Mouse (Mus musculus) ES-E14 (cell line): ENCODE data around the gene Sema4a. TPM values are rescaled to one million over a fixed set of nuclear protein-coding genes. Genes with fewer than 3 reads are reported as not detected.

Experiments
- DNase-seq: peaks from one replicate; pipeline ENCODE4 v3.0.0-alpha.2; 2013; ENCODE audit warnings: low read depth, low spot score
- H3K27ac ChIP-seq: 2 replicates; pipeline ENCODE4 v1.5.1; 2012; ENCODE audit warnings: low read depth, mild to moderate bottlenecking, low read length, moderate library complexity, mixed read lengths; ENCODE audit not compliant: poor library complexity, insufficient read depth, severe bottlenecking
- H3K36me3 ChIP-seq: 2 replicates; pipeline ENCODE4 v1.6.1; 2012; ENCODE audit warnings: mild to moderate bottlenecking, low read length, moderate library complexity, mixed read lengths; ENCODE audit not compliant: control insufficient read depth, poor library complexity, insufficient read depth, severe bottlenecking
- H3K4me1 ChIP-seq, 2 experiments: fragments of 150-350 bp in 1 of 2; sonication (generic) in 1 of 2; 2 replicates each; pipeline ENCODE4 v1.6.1; 2012; ENCODE audit warnings: low read length in 2 of 2, mild to moderate bottlenecking in 1 of 2, mixed read lengths in 1 of 2; ENCODE audit not compliant: control insufficient read depth in 2 of 2, insufficient read depth in 2 of 2, poor library complexity in 1 of 2
- H3K4me3 ChIP-seq, 2 experiments: fragments of 150-350 bp in 1 of 2; sonication (generic) in 1 of 2; 2 replicates each; pipeline ENCODE4 v1.5.1; 2012; ENCODE audit warnings: low read length in 2 of 2, low read depth in 1 of 2, mild to moderate bottlenecking in 1 of 2, mixed read lengths in 1 of 2; ENCODE audit not compliant: insufficient read depth in 1 of 2, poor library complexity in 1 of 2, severe bottlenecking in 1 of 2
- H3K9ac ChIP-seq: 2 replicates; pipeline ENCODE4 v1.6.1; 2012; ENCODE audit warnings: low read depth, mild to moderate bottlenecking, low read length, mixed read lengths; ENCODE audit not compliant: poor library complexity, insufficient read depth, severe bottlenecking
- H3K9me3 ChIP-seq: fragments of 150-350 bp; sonication (generic); 2 replicates; pipeline ENCODE4 v1.6.1; 2012; ENCODE audit warnings: low read depth, mild to moderate bottlenecking, low read length; ENCODE audit not compliant: control insufficient read depth, insufficient read depth
- CHD2 ChIP-seq: IDR thresholded peaks from 2 replicates; pipeline ENCODE4 v1.6.1; 2014; ENCODE audit warnings: mild to moderate bottlenecking, low read depth, low read length, inconsistent platforms
- HCFC1 ChIP-seq: IDR thresholded peaks from 2 replicates; pipeline ENCODE4 v1.6.1; 2012; ENCODE audit warnings: low read length, inconsistent platforms, borderline replicate concordance; ENCODE audit not compliant: insufficient read depth
- MAFK ChIP-seq: IDR thresholded peaks from 2 replicates; pipeline ENCODE4 v1.6.1; 2014; ENCODE audit warnings: mild to moderate bottlenecking, low read depth, low read length, inconsistent platforms; ENCODE audit not compliant: insufficient read depth
- ZC3H11A ChIP-seq: IDR thresholded peaks from 2 replicates; pipeline ENCODE4 v1.6.1; 2012; ENCODE audit warnings: low read depth, mild to moderate bottlenecking, inconsistent platforms, low read length, borderline replicate concordance
- ZNF384 ChIP-seq: IDR thresholded peaks from 2 replicates; pipeline ENCODE4 v1.6.1; 2012; ENCODE audit warnings: low read depth, low read length, inconsistent platforms
- in situ Hi-C, 2 experiments: fragments of 600-800 bp; cut with MboI; formaldehyde crosslinking; loops; one replicate each; pipeline ENCODE4 v1.15.1; 2025; ENCODE audit warnings: low sequenced_read_pairs in 2 of 2, inconsistent platforms in 1 of 2; ENCODE audit not compliant: unreplicated experiment in 2 of 2
- total RNA-seq: library from RNA; depleted of rRNA; stranded (reverse); fragments of 300-350 nt; gene quantifications from 2 replicates; pipeline ENCODE4 v1.2.3, GENCODE M21; 2012

Sema4a gene
- total RNA-seq, 1 experiment, result 8.8 TPM

DNA sequence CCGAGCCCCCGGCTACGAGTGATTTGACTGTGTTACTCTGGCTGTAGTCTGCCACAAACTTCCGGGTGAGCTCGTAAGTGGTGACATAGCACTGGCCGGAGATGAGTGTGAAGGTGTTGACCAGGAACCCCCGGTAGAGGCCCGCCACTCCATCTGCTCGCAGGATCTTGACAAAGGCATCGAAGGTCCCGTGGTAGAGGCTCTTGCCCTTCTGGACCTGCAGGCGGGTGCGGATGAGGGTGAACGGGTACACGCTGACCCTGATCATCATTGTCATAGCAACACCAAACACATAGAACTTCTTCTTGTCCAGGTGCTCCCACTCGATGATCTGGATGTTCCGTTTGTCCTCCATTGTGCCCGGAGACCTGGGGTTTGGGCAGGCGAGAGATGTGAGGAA is 40.2 kb downstream of the Sema4a start:
- Histone ChIP-seq H3K4me3 (no peak overlapping the region), H3K9ac (no peak overlapping the region), H3K27ac (no peak overlapping the region), H3K4me1 (peaks cover 2 to 11% of the 10 kb centered on the region in 2 experiments; a peak in 3 of 4 replicates), H3K9me3 (no peaks in the 10 kb centered on the region), H3K36me3 (peaks cover 16% of the 10 kb centered on the region; the same call in 1 of the 2 replicates)
- no peak for DNase-seq
- TF ChIP-seq HCFC1 (no peak), ZC3H11A (no peak), CHD2 (no peak), ZNF384 (no peak), MAFK (no peak)
- in situ Hi-C loops, result no loop called here

- Histone ChIP-seq H3K4me3 (no peak overlapping the region), H3K9ac (no peak overlapping the region), H3K27ac (no peak overlapping the region), H3K36me3 (peaks cover 16% of the 10 kb centered on the region; the same call in 1 of the 2 replicates), H3K9me3 (no peaks in the 10 kb centered on the region), H3K4me1 (peaks cover 2 to 6% of the 10 kb centered on the region in 2 experiments; a peak in 2 of 4 replicates)
- in situ Hi-C loops, result no loop called here
- DNase-seq, result no peak
- TF ChIP-seq MAFK (no peak), CHD2 (no peak), ZC3H11A (no peak), ZNF384 (no peak), HCFC1 (no peak)
These were observed 43.0 kb downstream of the Sema4a start for GRCm38 (mm10) chr3:88418016-88418415.

DNA sequence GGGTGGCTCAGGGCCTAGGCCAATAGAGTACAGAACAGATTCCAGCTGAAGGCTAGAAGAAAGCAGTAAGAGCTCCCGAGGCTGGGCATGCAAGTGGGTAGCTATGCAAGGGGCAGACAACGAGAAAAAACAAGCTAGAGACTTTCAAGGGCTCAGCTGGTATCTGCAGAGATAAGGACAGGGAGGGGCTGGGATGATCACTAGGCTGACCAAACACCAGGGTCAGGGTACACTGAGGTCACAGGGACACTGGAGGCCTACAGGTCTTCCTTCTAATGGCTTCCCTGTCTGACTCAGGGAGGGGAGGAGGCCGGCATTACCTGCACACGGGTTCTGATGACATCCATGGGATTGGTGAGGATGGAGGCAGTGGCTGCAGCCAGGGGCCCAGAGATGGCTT is 45.3 kb downstream of the Sema4a start:
- H3K4me1 ChIP-seq, result peaks cover 2 to 5% of the 10 kb centered on the region in 2 experiments; a peak in 2 of 4 replicates
- in situ Hi-C loops, result no loop called here
- H3K36me3 ChIP-seq, result peaks cover 16% of the 10 kb centered on the region
- no peak for DNase-seq
- TF ChIP-seq ZC3H11A, result no peak
- H3K27ac ChIP-seq, result no peak overlapping the region
- no peak overlapping the region for H3K4me3 ChIP-seq
- H3K9ac ChIP-seq, result peak overlapping the region; percentile 3; the same call in 1 of the 2 replicates
- no peaks in the 10 kb centered on the region for H3K9me3 ChIP-seq

- no peak for TF ChIP-seq ZC3H11A
- TF ChIP-seq MAFK, result no peak
- TF ChIP-seq HCFC1, result no peak
- no peak for TF ChIP-seq ZNF384
- no peak for TF ChIP-seq CHD2
- H3K27ac ChIP-seq, result no peak overlapping the region
- DNase-seq, result no peak
- H3K4me1 ChIP-seq, result peaks cover 2 to 5% of the 10 kb centered on the region in 2 experiments; a peak in 2 of 4 replicates
- H3K4me3 ChIP-seq, result no peak overlapping the region
- H3K9me3 ChIP-seq, result no peaks in the 10 kb centered on the region
- in situ Hi-C loops, result no loop called here
- H3K9ac ChIP-seq, result no peak overlapping the region
- H3K36me3 ChIP-seq, result peaks cover 6% of the 10 kb centered on the region
These were observed 48.3 kb downstream of the Sema4a start for GRCm38 (mm10) chr3:88412636-88413035.

- H3K4me1 ChIP-seq, result peaks cover 4 to 7% of the 10 kb centered on the region in 2 experiments; a peak in 3 of 4 replicates
- no peak overlapping the region for H3K4me3 ChIP-seq
- DNase-seq, result no peak
- in situ Hi-C loops, result no loop called here
- no peak for TF ChIP-seq HCFC1
- no peak for TF ChIP-seq ZC3H11A
- TF ChIP-seq MAFK, result no peak
- no peak for TF ChIP-seq CHD2
- TF ChIP-seq ZNF384, result no peak
- no peak overlapping the region for H3K9ac ChIP-seq
- H3K36me3 ChIP-seq, result peaks cover 6% of the 10 kb centered on the region
- H3K27ac ChIP-seq, result no peak overlapping the region
- no peaks in the 10 kb centered on the region for H3K9me3 ChIP-seq
These were observed 49.3 kb downstream of the Sema4a start for GRCm38 (mm10) chr3:88411681-88412080.
